Mouse (Mus musculus): ENCODE results near the gene Snx29. TPM values are rescaled to one million over a fixed set of nuclear protein-coding genes. Genes with fewer than 3 reads are reported as not detected.
"Not testable (repeated sequence)": the region's sequence is repeated elsewhere in the genome, so short reads cannot be mapped to it uniquely, and the experiment has no call there.

Gene Snx29
- total RNA-seq, 4 experiments from 2014 or later: 25.0 to 29.6 (median 27.8) TPM

DNA sequence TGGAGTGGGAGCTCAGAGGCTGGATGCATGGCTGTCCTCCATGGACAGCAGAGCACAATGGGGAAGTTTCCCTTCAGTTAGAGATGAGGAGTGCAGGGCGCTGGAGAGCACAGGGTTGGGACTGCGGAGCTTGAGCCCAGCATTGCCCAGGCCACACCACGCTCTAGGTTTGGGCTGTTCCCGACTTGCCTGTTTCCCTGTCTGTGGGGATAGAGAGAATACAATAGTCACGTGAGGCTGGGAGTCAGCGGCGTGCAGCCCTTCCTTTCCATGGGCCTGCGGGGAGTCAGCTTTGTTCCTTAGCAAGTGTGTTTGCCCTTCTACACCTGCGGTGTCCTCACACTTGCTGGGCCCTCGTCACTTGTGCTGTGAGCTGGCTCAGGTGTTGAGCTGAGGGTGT lies 37.2 kb downstream of the Snx29 start:
- no peak for DNase-seq (ENCODE audit: low spot score in 2 of 2)

DNA sequence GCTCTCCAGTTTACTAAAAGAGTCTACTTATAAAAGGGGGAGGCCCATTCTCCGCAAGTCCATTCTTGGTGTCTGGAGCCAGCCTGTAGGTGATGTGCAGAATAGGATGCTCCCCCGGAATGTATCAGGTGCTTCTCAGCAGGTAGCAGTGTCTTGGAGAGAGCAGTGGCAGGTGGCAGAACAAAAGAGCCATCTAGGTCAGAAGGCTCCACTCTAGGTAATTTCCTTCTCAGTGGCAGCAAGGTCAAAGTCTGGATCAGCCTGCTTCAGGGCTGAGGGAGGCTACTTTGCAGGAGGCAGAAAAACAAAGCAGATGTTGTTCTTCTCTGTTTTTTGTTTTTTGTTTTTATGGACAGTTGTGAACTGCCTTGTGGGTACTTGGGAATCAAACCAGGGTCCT lies 37.9 kb downstream of the Snx29 start:
- DNase-seq (ENCODE audit: low spot score in 2 of 2): not testable (repeated sequence)

DNA sequence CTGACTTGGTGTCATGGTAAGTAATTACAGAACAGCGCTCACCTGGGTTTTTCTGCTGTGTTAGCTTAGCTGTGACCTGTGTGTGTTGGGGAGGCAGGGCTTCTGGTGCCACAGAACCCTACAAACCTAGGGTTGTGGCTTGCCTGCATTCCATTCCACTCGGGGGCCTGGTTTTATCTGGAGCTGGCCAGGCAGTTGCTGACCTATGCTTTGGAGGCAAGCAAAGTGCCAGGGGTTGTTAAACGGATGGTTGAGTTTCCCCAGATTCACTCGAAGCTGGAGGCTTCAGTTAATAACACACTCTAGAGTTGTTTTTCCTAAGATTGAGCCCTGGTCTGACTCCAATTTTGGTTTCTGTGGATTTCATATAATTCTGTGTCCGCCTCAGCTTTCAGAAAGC lies 42.9 kb downstream of the Snx29 start:
- DNase-seq (ENCODE audit: low spot score in 2 of 2): no peak

DNA sequence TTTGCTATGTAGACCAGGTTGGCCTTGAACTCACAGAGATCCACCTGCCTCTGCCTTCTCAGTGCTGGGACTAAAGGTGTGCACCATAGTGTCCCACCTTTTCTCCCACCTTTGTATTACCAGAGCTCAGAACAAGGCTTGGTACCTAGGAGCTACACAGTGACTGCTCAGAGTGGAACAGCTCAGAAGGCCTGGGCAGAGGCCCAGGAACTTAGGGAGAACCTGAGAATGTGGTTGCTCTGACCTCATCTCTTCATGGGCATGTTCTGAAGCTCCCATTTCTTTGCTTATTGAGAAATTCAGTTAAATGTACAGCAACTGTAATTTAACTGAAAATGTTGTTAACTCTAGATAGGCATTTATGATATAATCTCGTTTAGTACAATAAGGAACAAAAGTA lies 44.1 kb downstream of the Snx29 start:
- DNase-seq (ENCODE audit: low spot score in 2 of 2): no peak

DNA sequence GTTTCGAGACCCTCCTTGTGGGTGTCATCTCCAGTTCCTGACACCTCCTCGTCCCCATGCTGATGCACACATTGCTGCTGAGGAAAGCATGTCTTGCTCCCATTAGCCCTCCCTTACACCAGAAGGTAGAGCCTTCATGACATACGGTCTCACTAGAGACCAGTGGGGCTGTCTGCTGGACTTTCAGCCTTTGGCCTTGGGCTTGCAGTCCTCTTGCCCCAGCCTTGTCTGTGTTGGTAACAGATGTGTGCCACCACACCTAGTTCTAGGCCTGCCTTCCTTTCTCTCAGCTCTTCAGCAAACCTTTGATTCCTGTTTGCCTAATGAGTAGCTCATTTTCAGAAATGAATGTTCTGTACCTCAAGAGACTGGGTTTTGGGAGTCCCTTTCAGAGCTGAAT lies 45.7 kb downstream of the Snx29 start:
- DNase-seq (ENCODE audit: low spot score in 2 of 2): no peak

DNA sequence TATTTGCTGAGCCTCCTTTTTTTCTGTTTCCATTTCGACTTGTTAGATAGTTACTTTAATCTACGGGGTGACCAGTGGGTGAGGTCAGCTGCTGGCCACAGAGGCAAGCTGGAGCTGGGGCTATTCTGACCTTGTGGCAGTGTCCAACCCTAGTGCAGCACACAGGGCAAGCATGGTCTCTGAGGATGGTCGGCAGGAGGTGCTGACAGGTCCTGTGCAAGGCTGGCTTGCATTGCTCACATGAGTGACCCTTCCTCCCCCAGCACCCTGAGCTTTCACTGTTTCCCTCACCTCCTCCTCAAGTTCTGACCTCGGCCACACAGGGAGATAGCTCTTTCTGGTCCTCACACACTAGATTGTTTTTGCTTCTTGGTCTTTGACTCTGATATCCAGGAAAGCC lies 46.5 kb downstream of the Snx29 start:
- DNase-seq (ENCODE audit: low spot score in 2 of 2): no peak

DNA sequence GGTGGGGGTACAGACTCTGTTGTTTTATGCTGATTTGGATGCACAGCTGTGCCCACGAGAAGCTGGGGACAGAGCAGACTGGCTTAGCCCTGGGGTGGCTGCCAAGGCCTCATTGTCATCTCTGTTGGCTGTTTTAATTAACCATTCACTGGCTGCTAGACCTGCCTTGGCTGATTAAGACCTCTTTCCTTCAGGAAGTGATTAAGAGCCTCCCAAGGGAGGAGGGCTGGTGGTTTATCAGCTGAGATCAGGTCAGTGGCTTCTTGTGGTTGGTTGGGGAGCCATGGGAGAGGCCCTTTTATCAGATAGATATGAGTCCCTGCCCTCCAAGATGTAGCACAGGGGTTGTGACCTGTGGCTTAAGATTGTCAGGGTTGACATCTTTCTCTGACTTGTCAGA lies 46.9 kb downstream of the Snx29 start:
- DNase-seq (ENCODE audit: low spot score in 2 of 2): no peak

DNA sequence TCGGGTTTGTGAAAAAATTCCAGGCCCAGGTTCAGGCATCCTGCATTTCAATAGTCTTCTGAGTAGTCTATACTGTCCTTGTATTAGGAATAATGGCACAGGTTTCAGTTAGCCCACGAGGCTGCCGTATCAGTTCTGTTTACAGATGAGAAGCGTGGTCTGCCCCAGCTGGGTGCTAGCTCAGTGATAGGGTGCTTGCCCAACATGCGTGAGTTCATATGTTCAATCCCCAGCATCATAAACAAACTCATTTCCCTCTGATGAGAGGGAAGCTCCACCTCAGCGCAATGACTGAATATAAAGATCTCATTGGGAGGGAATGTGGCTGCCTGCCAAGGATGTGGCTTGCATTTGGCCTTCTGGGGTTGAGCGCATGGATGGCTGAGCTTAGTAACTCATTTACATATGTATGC lies 47.4 kb downstream of the Snx29 start:
- DNase-seq (ENCODE audit: low spot score in 2 of 2): no peak

DNA sequence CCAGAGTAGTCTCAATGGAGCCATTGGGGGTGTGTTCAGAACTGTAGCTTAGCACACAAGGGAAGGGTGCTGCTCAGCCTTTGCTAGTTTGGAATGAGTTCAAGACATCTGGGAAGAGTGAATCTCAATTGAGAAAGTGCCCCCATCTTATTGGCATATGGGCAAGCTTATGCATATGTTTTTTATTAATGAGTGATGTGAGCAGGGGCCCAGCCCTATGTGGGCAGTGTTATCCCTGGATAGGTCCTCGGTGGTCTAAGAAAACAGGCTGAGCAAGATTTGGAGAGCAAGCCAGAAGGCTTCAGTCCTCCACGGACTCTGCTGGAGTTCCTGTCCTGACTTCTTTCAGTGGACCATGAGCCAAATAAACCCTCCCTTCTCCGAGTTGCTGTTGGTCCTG lies 56.6 kb downstream of the Snx29 start:
- DNase-seq (ENCODE audit: low spot score in 2 of 2): no peak

DNA sequence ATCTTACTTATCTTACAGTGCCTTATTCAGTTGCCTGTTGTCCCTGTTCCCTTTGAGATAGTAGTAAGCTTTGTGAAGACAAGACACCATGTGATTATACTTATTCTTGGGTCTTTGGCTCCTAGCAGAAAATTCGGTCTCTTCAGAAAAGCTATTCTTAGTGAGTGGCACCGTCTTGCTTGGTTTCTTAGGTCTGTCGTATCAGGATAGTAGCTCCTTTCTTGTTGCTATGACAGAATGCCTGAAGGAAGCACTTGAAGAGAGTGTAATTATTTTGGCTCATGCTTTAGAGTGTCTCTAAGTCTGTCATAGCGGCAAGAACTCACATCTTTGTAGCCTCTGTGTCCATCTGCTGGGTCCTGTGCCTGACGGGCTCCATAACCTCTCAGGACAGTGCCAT lies 57.3 kb downstream of the Snx29 start:
- no peak for DNase-seq (ENCODE audit: low spot score in 2 of 2)

DNA sequence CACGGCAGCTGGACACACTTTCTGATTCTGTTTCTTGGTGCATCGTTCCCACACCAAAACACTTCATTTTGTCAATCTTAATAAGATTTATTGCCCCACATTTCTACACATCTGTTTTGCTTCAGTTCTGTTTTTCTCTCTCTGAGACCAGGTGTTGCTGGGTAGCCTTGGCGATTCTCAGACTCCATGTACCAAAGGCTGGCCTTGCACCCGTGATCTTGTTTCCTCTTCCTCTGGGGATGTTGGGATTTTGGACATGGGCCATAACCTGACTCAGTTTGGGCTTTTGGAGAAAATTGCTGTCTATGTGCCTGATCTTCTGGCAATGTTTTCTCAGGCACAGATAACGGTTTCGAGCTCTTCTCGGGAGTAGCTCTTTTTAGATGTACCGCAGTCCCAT lies 58.2 kb downstream of the Snx29 start:
- no peak for DNase-seq (ENCODE audit: low spot score in 2 of 2)

DNA sequence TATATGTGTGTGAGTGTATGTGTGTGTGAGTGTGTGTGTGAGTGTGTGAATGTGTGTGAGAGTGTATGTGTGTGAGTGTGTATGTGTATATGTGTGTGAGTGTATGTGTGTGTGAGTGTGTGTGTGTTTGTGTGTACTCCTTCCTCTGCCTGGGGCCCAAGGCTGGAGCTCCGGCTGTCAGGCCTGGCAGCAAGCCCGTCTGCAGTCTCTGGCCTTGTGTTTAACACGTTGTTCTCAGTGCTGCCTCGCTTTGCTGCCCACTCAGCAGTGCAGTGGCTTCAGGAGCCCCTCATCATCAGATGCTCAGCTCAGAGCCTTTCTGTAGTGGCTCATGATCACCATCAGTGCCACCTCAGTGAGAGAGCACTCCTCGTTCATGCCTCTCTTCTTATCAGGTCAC lies 61.7 kb downstream of the Snx29 start:
- DNase-seq (ENCODE audit: low spot score in 2 of 2): no peak

DNA sequence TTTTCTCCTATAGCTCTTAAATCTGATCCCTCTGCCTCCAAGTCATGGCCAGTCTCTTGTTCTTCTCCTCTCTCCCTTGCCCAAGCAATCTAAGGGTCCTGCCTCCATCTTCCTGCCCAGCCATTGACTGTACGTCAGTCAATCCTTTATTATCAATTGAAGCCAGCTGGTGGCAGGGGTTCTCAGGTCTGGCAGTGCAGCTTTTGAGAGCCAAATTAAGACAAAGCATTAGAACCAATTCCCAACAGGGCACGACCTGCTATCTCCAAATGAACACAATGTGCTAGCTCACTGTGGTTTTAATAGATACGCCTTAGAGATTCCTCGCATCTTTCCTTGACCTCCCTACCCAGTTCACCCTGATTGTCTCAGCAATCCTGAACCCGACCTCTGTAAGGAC lies 62.4 kb downstream of the Snx29 start:
- DNase-seq (ENCODE audit: low spot score in 2 of 2): no peak

DNA sequence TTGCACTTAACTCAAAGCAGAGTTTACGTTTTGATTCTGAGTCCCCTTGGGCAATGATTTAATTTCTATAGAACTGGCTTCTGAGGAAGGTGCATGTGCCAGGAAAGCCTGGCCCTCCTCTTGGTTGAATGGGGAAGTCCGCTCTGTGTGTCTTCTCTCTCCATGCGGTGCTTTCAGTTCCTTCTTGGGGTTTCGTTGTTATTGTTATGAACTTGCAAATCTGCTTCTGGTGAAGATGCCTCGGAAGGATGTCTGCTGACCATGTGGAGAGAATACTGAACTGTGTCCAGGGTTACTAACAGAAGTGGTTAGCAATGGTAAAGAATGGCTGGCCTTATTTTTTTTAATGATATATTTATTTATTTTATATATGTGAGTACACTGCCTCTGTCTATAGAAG lies 63.1 kb downstream of the Snx29 start:
- DNase-seq (ENCODE audit: low spot score in 2 of 2): no peak

DNA sequence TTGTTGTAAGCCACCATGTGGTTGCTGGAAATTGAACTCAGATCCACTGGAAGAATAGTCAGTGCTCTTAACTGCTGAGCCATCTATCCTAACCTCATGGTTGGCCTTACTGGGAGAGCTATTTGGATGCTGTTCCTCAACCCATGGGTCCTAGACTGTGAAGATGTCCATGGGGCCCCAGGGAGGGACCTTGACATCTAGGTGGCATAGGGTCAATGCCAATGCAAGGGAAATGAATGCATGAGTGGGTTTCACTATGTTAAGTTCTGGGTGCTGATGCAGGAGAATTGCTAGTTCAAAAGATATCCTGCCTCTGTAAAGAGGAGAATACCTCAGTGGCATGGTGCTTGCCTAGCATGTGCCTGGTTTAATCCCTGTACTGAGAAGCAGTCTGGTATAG lies 63.5 kb downstream of the Snx29 start:
- DNase-seq (ENCODE audit: low spot score in 2 of 2): no peak

DNA sequence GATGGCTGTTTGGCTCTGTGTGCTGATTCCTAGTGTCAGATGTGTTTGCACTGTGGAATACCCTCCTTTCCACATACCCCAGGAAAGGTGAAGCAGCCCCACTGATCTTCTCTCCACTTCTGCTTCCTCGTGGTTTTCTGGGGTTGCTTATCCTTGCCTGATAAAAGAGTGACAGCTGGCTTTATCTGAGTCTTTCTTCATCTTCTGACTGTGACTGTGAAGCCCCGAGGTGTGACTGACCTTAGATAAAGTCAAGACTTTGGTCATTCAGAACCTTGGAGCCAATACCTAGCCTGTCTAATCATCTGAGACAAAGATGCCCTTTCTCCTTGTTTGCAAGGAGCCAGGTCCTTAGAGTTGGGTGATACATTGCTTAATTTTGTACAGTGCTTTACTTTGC lies 65.4 kb downstream of the Snx29 start:
- no peak for DNase-seq (ENCODE audit: low spot score in 2 of 2)

DNA sequence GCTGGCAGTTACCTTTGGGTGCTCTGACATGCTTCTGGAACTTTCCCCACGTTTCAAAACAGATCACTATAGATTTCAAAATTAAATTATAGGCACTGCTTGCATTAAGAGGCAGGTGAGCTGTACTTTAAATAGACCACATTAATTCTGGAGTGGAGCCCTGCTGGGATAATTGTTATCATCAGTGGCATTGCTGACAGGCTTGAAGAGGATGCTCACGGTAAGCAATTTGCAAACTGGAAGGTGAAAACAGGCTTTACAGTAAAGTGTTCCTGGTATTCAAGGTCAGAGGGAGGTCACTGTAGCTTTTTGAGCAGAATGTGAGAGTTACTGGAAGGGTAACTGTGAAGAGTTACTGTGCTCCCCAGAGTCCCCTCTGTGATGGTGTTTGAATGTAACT lies 66.6 kb downstream of the Snx29 start:
- DNase-seq (ENCODE audit: low spot score in 2 of 2): no peak

DNA sequence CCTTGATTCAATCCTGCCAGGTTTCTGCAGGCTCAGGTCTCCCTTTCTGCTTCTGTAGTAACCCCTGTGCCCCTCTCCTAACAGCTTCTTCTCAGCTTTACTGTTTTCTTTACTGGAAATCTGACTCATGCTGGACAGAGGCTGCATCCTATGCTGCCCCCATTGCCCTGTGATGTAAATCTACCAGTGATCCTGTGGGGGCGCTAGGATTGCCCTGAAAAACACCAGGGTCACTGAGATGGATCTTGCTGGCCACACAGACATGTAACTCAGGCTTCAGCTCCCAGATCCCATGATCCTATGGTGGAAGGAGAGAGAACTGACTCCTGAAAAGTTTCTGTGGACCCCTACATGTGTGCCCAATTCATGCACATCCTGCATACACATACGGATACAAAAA lies 73.9 kb downstream of the Snx29 start:
- no peak for DNase-seq (ENCODE audit: low spot score in 2 of 2)

DNA sequence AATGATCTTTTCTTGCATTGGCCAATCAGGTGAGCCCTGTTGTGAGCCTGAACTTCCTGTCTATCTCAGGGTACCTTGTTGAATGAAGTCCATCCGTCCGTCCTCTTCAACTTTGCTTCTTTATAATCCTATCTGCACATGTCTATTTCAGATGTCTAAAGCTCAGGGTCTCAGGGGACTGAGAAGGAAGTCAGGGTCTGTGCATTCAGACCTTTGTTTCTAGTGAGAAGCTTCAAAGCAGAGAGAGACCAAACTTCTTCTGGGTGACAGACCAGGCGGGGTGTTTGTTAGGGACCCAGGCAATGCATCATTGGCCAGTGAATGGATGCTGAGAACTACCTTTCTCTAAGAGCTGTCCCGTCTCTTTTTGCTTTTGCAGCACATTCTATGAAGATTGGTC lies 76.7 kb downstream of the Snx29 start:
- no peak for DNase-seq (ENCODE audit: low spot score in 2 of 2)

DNA sequence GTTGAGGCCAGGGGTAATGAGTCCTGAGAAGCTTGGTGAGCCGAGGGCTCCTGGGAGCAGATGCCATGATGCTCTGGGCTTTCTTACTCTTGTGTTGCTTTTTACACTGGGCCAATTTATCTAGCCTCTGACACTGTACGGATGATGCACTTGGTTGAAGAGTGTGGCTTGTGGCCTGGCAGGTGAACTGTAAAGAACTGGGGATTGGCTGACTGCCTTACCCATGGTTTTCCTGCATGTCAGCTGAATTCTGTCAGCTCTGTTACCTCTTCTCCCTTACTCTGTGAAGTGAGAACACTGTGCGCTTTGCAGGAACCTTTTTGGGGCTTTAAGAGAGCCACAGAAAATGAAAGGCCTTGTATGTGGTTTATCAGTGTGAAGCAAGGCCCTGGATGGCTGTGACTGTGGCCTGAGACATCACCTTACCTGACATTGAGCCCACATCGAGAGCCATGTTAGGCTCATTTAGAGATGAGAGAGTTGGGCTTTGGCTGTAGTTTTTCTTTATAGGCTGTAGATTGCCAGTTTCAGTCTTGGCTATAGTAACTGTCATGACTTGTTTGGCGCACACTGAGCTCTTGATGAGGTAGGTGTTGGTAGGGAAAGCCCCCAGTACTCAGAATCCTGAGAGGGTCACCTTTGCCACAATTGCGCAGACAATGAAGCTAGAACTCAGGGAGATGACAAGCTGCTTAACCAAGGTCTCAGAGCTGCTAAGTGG lies 77.3 kb downstream of the Snx29 start:
- DNase-seq (ENCODE audit: low spot score in 2 of 2): no peak

DNA sequence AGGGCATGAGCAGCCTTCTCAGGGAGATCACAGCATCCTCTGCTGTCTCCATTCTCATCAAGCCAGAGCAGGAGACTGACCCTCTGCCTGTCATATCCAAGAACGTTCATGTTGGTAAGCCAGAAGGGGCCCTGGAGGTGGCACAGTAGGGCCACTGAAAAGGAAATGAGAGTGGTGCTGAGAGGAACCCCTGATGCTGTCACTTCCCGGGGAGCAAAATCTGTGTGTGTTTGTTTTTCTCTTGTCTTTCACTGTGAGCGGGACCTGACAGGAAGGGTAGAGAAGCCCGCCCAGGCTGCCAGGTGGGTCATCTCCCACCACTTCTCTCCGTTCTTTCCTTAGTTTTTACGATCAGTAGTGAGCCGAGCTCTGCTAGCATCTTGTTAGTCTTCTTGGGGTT lies 78.2 kb downstream of the Snx29 start:
- no peak for DNase-seq (ENCODE audit: low spot score in 2 of 2)

DNA sequence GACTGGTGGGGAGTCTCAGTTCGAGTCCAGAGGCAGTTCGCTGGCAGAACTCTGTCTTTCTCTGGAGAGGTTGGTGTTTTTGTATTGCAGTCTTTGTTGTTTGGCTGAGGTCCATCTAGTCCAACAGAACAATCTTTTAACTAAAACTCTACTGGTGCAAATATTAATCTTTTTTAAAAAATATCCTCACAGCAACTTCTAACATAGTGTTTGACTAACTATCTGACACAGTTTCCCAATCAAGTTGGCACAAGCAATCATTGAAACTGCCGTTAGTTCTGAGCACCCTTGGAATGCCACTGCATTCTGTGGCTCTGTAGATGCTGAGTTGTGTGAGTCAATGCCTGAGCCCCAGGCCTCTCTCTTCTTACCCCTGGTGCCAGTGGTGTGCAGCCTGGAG lies 82.5 kb downstream of the Snx29 start:
- DNase-seq (ENCODE audit: low spot score in 2 of 2): no peak

DNA sequence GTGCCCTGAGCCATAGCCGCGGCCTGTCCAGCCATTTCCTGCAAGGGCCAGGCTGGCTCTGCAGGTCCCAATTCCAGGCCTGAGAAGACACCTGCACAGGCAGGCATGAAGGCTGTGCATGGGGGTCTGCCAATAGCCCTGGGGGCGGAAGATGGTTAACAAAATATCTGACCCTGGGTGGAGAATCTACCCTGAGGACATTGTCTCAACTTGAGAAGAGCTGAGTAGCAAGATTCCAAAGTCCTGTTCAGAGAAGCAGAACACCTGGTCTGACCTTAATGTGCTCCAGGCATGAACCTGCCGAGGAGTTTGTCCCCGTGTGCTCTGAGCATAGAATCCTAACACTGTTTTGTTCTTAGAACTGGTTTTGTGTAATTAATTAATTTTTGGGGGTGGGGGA lies 83.5 kb downstream of the Snx29 start:
- no peak for DNase-seq (ENCODE audit: low spot score in 2 of 2)

DNA sequence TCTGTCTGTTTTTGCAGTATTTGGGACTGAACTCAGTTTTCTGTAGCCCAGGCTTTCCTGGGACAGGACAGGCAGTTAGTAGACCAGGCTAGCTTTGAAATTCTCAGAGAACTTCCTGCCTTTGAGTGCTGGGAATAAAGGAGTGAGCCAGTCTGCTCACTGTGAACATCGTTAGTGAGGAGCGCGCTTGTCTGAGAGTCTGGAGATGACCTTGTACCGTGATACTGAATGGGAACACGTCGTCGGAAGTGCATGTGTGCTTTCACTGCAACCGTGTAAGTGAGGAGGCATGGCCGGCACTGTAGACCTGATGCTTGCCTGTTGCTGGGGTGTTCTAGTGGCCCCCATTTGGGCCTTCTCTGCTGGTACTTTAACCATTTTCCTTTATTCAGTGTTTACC lies 83.9 kb downstream of the Snx29 start:
- DNase-seq (ENCODE audit: low spot score in 2 of 2): no peak

Measured in left cerebral cortex, adult 8-10 months (tissue).